Mouse (Mus musculus): Measurements from ENCODE around the gene Tbc1d22a. TPM values are rescaled to one million over a fixed set of nuclear protein-coding genes. Genes with fewer than 3 reads are reported as not detected.

Gene Tbc1d22a
- polyA plus RNA-seq, 3 experiments from 2014 or later = 10.6 to 12.5 (median 11.6) TPM

DNA sequence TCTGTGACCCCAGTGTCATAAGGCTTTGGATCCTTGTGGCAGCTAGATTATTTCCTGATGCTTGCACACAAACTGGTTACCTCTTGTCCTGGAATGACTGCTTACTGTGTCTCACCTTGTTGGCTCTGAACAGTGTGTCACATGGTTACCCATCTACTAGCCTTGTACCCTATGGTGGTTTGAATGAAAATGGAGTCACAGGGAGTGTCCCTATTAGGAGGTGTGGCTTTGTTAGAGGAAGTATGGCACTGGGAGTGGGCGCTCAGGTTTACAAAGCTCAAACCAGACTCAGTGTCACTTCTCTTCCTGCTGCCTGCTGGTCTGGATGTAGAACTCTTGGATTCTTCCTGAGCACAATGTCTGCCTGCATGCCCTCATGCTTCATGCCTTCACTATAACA lies 69.0 kb downstream of the Tbc1d22a start:
- no peak for ATAC-seq

- no peak for ATAC-seq
Measured at GRCm38 (mm10) chr15:86285296-86285695, 71.0 kb downstream of the Tbc1d22a start.

- no peak for ATAC-seq
Measured at GRCm38 (mm10) chr15:86290074-86290473, 75.8 kb downstream of the Tbc1d22a start.

- no peak for ATAC-seq
Measured at GRCm38 (mm10) chr15:86292288-86292687, 78.0 kb downstream of the Tbc1d22a start.

GRCm38 (mm10) chr15:86294426-86294825 lies 80.2 kb downstream of the Tbc1d22a start:
- ATAC-seq = no peak

DNA sequence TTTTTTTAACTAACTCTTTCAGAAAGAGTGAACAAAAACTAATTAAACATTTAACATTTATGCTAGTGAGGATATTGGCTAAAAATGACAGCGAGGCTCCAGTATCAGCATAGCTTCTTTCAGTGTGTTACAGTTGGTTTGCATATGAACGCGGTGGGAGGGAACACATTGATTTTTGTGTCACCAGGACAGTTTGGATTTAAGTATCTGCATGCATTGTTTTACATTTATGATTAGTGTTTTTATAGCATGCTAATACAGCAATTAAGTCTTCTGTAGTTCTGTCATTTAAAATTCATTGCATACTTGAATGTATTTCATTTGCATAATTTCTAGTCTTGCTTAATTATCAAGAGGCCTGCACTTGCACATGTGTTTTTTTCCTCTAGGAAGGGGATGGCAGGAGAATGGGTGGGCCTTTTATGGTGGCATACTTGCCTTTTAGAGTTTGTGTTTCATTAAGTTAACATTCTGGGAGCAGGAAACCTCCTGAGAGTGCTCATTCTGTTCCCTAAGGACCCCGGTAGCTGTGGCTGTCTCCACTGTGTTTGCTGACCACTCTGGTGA lies 81.5 kb downstream of the Tbc1d22a start:
- ATAC-seq = no peak

DNA sequence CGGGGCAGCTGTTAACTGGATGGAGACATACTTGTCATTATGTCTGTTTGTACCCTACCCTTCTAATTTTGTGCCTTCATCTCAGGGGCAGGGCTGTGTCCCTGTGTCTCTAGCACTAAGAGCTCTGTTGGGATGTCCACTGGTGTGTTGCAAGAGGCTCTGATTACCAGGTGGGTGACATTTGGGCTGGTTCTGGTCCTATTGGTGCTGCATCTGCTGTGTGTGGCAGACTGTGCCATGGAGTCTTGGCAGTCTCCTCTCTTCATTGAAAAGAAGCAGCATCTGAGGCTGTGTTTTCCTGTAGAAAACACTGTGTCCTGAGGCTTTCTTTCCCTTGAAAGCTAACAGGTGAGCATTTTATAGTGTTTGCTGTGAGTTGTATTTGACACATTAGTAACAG lies 83.0 kb downstream of the Tbc1d22a start:
- no peak for ATAC-seq

- ATAC-seq = no peak
Measured at GRCm38 (mm10) chr15:86303876-86304275, 89.6 kb downstream of the Tbc1d22a start.

DNA sequence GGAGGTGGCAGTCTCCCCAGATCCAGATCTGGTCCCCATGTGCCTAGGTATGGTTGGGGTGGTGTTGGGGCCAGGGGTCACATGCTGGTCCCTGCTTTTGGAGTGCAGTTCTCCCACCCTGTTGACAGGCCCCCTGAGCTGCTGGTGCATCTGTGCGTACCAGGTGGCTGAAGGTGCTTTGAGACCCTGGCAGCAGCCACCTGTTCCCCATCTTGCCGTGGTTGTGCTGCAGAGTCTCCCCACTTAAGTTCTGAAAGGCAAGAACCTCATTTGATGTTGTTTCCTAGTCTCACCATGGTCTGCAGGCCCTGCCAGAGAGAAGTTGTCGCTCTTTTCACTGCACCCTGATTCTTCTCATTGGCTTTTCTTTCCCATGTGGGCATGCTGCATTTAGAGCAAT lies 90.6 kb downstream of the Tbc1d22a start:
- no peak for ATAC-seq

- ATAC-seq = no peak
Measured at GRCm38 (mm10) chr15:86305290-86305689, 91.0 kb downstream of the Tbc1d22a start.

DNA sequence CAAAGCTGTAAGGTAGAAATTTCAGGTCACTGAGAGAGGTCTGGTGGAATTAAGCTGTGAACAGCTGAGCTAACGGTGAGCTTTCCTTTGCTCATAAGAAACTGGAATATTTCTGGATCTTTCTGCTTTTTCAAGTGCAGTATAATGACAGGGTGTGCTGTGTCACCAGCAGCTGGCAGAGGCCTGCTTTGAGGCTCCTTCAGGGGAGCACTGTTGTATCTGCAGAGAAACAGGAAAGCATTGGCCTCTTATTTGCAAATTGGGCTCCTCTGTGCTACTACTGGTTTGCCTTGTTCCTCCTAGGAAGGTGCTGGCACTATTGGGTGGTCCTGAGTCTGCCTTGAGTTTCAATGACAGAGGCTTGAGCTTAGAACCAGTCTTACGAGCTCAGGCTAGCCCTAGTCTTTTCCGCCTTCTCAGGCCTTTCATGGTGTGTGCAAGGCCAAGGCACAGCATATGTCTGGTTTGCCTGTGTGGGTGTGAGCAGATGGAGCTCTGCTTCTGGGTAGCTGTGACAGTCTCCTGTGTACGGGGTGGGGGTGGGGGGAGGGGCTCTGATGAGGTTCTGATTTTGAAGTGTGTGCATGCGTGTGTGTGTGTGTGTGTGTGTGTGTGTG lies 95.1 kb downstream of the Tbc1d22a start:
- no peak for ATAC-seq

DNA sequence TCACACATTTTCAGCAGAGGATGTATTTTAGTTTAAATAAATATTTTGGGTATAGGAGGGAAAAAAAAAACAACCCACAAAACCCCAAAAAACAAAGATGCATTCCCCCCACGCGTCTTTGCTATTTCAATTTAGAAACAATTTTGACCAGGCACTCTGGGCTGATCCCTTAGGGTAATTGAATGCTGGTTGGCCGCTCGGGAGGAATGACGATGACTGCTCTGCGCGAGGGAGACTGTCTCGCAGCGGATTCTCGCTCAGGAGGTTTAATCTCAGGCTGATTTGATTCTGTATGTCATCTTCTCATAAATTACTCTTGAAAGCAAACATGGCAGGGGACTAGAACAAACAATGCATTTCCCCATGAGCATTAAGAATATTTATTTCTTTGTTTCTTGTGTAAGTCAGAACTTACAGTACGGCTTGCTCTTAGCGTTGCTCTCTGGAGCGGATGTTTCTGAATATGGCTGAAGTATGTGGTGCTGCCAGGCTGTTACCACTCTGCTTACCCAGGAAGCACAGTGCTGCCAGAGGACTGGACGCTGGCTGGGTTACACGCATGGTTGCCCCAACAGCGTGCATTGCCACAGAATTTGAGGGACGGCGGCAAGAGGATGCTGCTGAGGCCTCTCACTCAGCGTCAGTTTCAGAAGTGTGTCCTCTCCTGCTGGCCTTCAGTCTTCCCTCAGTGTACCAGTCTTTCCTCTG lies 106.7 kb downstream of the Tbc1d22a start:
- no peak for ATAC-seq

- ATAC-seq = no peak
Measured at GRCm38 (mm10) chr15:86326341-86326740, 112.1 kb downstream of the Tbc1d22a start.

GRCm38 (mm10) chr15:86329911-86330310 lies 115.7 kb downstream of the Tbc1d22a start:
- ATAC-seq = no peak

- ATAC-seq = no peak
Measured at GRCm38 (mm10) chr15:86330454-86330853, 116.2 kb downstream of the Tbc1d22a start.

GRCm38 (mm10) chr15:86331501-86332245 lies 117.4 kb downstream of the Tbc1d22a start:
- no peak for ATAC-seq

GRCm38 (mm10) chr15:86333176-86333575 lies 118.9 kb downstream of the Tbc1d22a start:
- no peak for ATAC-seq

- no peak for ATAC-seq
Measured at GRCm38 (mm10) chr15:86333606-86334005, 119.3 kb downstream of the Tbc1d22a start.

- no peak for ATAC-seq
Measured at GRCm38 (mm10) chr15:86334276-86334675, 120.0 kb downstream of the Tbc1d22a start.

DNA sequence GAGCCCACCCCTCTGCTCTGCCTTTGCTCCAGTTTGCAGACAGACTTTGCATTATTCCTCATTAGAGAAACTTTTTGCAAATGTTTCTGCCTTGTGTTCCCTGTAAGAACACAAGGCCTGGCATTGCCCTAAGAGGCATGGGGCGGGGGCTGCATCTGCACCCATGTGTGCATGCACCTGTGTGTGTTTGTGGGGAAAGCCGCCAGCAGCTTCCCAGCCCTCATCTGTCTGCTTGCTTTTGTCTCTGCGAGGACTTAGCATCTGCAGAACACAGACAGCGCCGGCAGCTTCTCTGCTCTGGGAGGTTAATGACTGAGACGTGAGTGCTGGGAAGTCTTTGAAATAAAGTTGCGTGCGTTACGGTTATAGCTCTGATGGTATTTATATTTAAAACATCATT lies 120.5 kb downstream of the Tbc1d22a start:
- ATAC-seq = no peak

GRCm38 (mm10) chr15:86335781-86336180 lies 121.5 kb downstream of the Tbc1d22a start:
- ATAC-seq = no peak

GRCm38 (mm10) chr15:86337726-86338125 lies 123.5 kb downstream of the Tbc1d22a start:
- ATAC-seq = no peak

- no peak for ATAC-seq
Measured at GRCm38 (mm10) chr15:86339736-86340135, 125.5 kb downstream of the Tbc1d22a start.

All from inflammation-experienced regulatory T-cells, adult 6 months (primary cell).